Mouse (Mus musculus) retina, postnatal 7 days (tissue): ENCODE results near the gene Grhl1.
A peak's percentile ranks its signal among the peaks of the same experiment; 100 is the strongest.
"Not testable (repeated sequence)": the region's sequence is repeated elsewhere in the genome, so short reads cannot be mapped to it uniquely, and the experiment has no call there.

Source experiments
- DNase-seq: peaks from one replicate; pipeline ENCODE4 v3.0.0-alpha.2; 2012; ENCODE audit warnings: low read depth, low spot score

The Grhl1 gene

GRCm38 (mm10) chr12:24571523-24572392 lies at the start of gene Grhl1:
TSS of gene Grhl1 (plus strand) at chr12:24572283.
- DNase-seq, result peak; percentile 90

GRCm38 (mm10) chr12:24525065-24525464 lies 47.0 kb upstream of the Grhl1 start:
- not testable (repeated sequence) for DNase-seq

GRCm38 (mm10) chr12:24536390-24536789 lies 35.7 kb upstream of the Grhl1 start:
- no peak for DNase-seq

GRCm38 (mm10) chr12:24537201-24537600 lies 34.9 kb upstream of the Grhl1 start:
- DNase-seq, result no peak

- DNase-seq, result no peak
Observed at GRCm38 (mm10) chr12:24537965-24538364, 34.1 kb upstream of the Grhl1 start.

GRCm38 (mm10) chr12:24541426-24542154 lies 30.5 kb upstream of the Grhl1 start:
- DNase-seq, result no peak

- DNase-seq, result no peak
Observed at GRCm38 (mm10) chr12:24547686-24548085, 24.4 kb upstream of the Grhl1 start.

GRCm38 (mm10) chr12:24548885-24549284 lies 23.2 kb upstream of the Grhl1 start:
- no peak for DNase-seq

GRCm38 (mm10) chr12:24552531-24552930 lies 19.6 kb upstream of the Grhl1 start:
- no peak for DNase-seq

GRCm38 (mm10) chr12:24555976-24556375 lies 16.1 kb upstream of the Grhl1 start:
- no peak for DNase-seq

- DNase-seq, result no peak
Observed at GRCm38 (mm10) chr12:24563395-24563960, 8.6 kb upstream of the Grhl1 start.

- no peak for DNase-seq
Observed at GRCm38 (mm10) chr12:24565311-24565710, 6.8 kb upstream of the Grhl1 start.

- no peak for DNase-seq
Observed at GRCm38 (mm10) chr12:24567606-24568005, 4.5 kb upstream of the Grhl1 start.

- DNase-seq, result no peak
Observed at GRCm38 (mm10) chr12:24572421-24573274, 565 bp downstream of the Grhl1 start.

- DNase-seq, result no peak
Observed at GRCm38 (mm10) chr12:24573275-24573580, 1.1 kb downstream of the Grhl1 start.

- DNase-seq, result peak; percentile 33
Observed at GRCm38 (mm10) chr12:24574870-24575269, 2.8 kb downstream of the Grhl1 start.

GRCm38 (mm10) chr12:24580452-24580851 lies 8.4 kb downstream of the Grhl1 start:
- DNase-seq, result no peak

- no peak for DNase-seq
Observed at GRCm38 (mm10) chr12:24580996-24581683, 9.1 kb downstream of the Grhl1 start.

GRCm38 (mm10) chr12:24583653-24584052 lies 11.6 kb downstream of the Grhl1 start:
- DNase-seq, result no peak

GRCm38 (mm10) chr12:24584835-24585234 lies 12.8 kb downstream of the Grhl1 start:
- DNase-seq, result no peak

- no peak for DNase-seq
Observed at GRCm38 (mm10) chr12:24586193-24586592, 14.1 kb downstream of the Grhl1 start.
